Comparison of ENCODE assay signal across 7 mouse cellular contexts in genomic region chr3:137778113-137778512, GRCm38 (mm10).
DNase-seq lines count a peak whose midpoint lies in the region; ATAC-seq lines count a peak whose summit lies in the region.

No protein-coding gene starts in this region.

- H3K27me3 ChIP-seq in embryonic facial prominence, embryonic 13.5 days = peaks cover 22% of the 10 kb centered on the region
- H3K27me3 ChIP-seq in hindbrain, embryonic 16.5 days (replicated peaks; ENCODE audit: control insufficient read depth, insufficient read depth, low read length) = peaks cover 4% of the 10 kb centered on the region
- no peaks in the 10 kb centered on the region for H3K27me3 ChIP-seq in lung, embryonic 16.5 days (ENCODE audit: control insufficient read depth, insufficient read depth, low read depth, low read length)

- H3K36me3 ChIP-seq in embryonic facial prominence, embryonic 13.5 days = no peaks in the 10 kb centered on the region
- no peaks in the 10 kb centered on the region for H3K36me3 ChIP-seq in hindbrain, embryonic 16.5 days (ENCODE audit: control insufficient read depth, insufficient read depth, low read length)
- H3K36me3 ChIP-seq in lung, embryonic 16.5 days (ENCODE audit: control insufficient read depth, insufficient read depth, low read length) = no peaks in the 10 kb centered on the region

- H3K9me3 ChIP-seq in embryonic facial prominence, embryonic 13.5 days = no peaks in the 10 kb centered on the region
- no peaks in the 10 kb centered on the region for H3K9me3 ChIP-seq in hindbrain, embryonic 16.5 days (ENCODE audit: control insufficient read depth, low read length)
- H3K9me3 ChIP-seq in lung, embryonic 16.5 days (ENCODE audit: control insufficient read depth, low read length) = no peaks in the 10 kb centered on the region

- WGBS in embryonic facial prominence, embryonic 13.5 days = 40% methylated on average over 7 of the region's 7 CpGs
- WGBS in hindbrain, embryonic 16.5 days = 40% methylated on average over 7 of the region's 7 CpGs
- 32% methylated on average over 7 of the region's 7 CpGs for WGBS in lung, embryonic 16.5 days

- DNase-seq in right cerebral cortex, postnatal 10 days (ENCODE audit: low spot score in 2 of 2) = peak; percentile 32 to 38
- DNase-seq in right cerebral cortex, adult 18-20 months = no peak
- peak; percentile 83 for DNase-seq in ZHBTc4 (ENCODE audit: low read depth, low spot score)
- DNase-seq in right cerebral cortex, postnatal 4 days = peak; percentile 17

- no peak overlapping the region for H3K4me3 ChIP-seq in embryonic facial prominence, embryonic 13.5 days
- H3K4me3 ChIP-seq in hindbrain, embryonic 16.5 days (ENCODE audit: low read length) = no peak overlapping the region
- H3K4me3 ChIP-seq in lung, embryonic 16.5 days (ENCODE audit: low read length) = no peak overlapping the region

- H3K9ac ChIP-seq in embryonic facial prominence, embryonic 13.5 days = 0 out of 2 replicates have a peak overlapping the region, but pooled peaks have one; percentile 6
- peak overlapping the region; percentile 25; the same call in 1 of the 2 replicates for H3K9ac ChIP-seq in hindbrain, embryonic 16.5 days (ENCODE audit: low read depth, low read length)
- no peak overlapping the region for H3K9ac ChIP-seq in lung, embryonic 16.5 days (ENCODE audit: low read length)

- no peak overlapping the region for H3K27ac ChIP-seq in embryonic facial prominence, embryonic 13.5 days
- no peak overlapping the region for H3K27ac ChIP-seq in hindbrain, embryonic 16.5 days (ENCODE audit: low read depth, low read length)
- H3K27ac ChIP-seq in lung, embryonic 16.5 days (ENCODE audit: low read length) = no peak overlapping the region

- no peak for ATAC-seq in embryonic facial prominence, embryonic 13.5 days (ENCODE audit: insufficient number of reproducible peaks, insufficient read depth, low FRiP score, low TSS enrichment, low read depth)
- ATAC-seq in hindbrain, embryonic 16.5 days = peak; percentile 61
- ATAC-seq in lung, embryonic 16.5 days (ENCODE audit: low read depth) = 0 out of 2 replicates have a peak, but pooled peaks have one; percentile 24

- peak overlapping the region; percentile 32 for H3K4me2 ChIP-seq in embryonic facial prominence, embryonic 13.5 days
- H3K4me2 ChIP-seq in hindbrain, embryonic 16.5 days (ENCODE audit: low read length) = peak overlapping the region; percentile 25
- H3K4me2 ChIP-seq in lung, embryonic 16.5 days (ENCODE audit: low read depth, low read length) = no peak overlapping the region

- peaks cover 14% of the 10 kb centered on the region for H3K4me1 ChIP-seq in embryonic facial prominence, embryonic 13.5 days
- H3K4me1 ChIP-seq in hindbrain, embryonic 16.5 days (ENCODE audit: control insufficient read depth, insufficient read depth, low read depth, low read length) = peaks cover 6% of the 10 kb centered on the region; the same call in 1 of the 2 replicates
- H3K4me1 ChIP-seq in lung, embryonic 16.5 days (replicated peaks; ENCODE audit: control insufficient read depth, insufficient read depth, low read length) = no peaks in the 10 kb centered on the region
